Mouse (Mus musculus) left cerebral cortex, postnatal 36 days (tissue): ENCODE results near the gene Nelfe. TPM values are rescaled to one million over a fixed set of nuclear protein-coding genes. Genes with fewer than 3 reads are reported as not detected.

Experiments
- DNase-seq, 2 experiments: peaks; one replicate each; pipeline ENCODE4 v3.0.0; 2021 to 2022; ENCODE audit warnings: low spot score in 2 of 2, mixed read lengths in 1 of 2
- intact Hi-C: fragments of 180-260 bp; cut with DNase I; formaldehyde crosslinking; loops from one replicate; pipeline ENCODE4 v1.15.1; 2025
- total RNA-seq, 2 experiments: library from RNA; stranded (reverse); gene quantifications; 2 replicates each; pipeline ENCODE4 v1.2.3; 2021

Nelfe gene
- total RNA-seq, 2 experiments from 2014 or later: 35.5 to 36.6 TPM

GRCm38 (mm10) chr17:34838785-34839184, 11.4 kb upstream of the Nelfe start:
- intact Hi-C loops: loop anchor here (5.0 kb wide), 3 partner anchors 54 to 404 kb away; partner anchors contain the start of gene Ddx39b
- no peak for DNase-seq

DNA sequence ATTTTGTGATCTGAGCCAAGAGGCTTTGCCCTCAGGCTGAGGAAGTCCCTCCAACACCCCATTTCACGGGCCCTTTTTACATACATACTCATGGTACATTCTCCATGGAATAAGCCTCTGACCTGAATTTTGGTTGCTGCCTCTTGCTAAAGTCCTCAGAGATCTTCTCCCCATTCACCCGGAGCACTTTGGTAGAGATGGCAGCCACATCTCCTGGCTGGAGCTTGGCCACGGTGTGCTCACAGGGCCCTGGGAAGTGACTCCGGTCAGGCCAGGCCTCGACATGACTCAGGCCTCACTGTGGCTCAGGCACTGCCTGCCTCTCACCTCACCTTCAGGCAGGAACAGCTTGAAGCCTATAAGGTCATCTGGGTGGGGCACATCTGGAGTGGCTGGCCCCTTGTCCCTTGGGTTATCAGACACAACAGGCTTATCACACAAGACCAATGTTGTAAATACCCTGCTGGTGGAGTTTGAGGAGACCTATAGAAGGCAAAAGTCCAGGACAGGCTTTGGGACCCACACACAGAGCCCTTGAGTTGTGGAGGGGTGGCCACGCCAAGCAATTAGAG, 9.4 kb upstream of the Nelfe start:
- intact Hi-C loops: loop anchor here (10.0 kb wide), 1 partner anchor 906 kb away; no protein-coding TSS in a partner anchor
- DNase-seq: no peak

DNA sequence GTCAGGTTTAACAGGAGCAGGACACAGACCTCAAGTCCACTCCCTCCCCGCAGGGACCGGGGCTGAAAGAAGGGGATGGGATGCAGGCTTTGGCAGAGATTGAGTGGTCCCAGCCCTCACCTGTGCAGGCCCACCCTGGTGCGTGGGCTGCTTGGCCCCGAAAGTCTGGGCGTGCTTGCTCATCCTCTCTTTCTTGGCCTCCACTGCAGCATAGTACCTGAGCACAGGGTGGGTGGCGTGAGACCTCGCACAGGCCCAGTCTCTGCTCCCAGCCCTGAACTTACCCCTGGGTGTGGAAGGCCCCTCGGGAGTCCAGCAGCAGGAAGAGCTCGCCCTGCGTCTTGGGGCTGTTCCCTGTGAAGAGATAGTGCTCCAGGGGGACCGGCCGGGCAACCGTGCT, 5.3 kb upstream of the Nelfe start:
- intact Hi-C loops: loop anchor here (10.0 kb wide), 1 partner anchor 910 kb away; no protein-coding TSS in a partner anchor
- no peak for DNase-seq

- DNase-seq: no peak
- intact Hi-C loops: loop anchor here (10.0 kb wide), 1 partner anchor 912 kb away; no protein-coding TSS in a partner anchor
These were observed 3.0 kb upstream of the Nelfe start for GRCm38 (mm10) chr17:34847192-34847591.

- no peak for DNase-seq
- intact Hi-C loops: loop anchor here (10.0 kb wide), 1 partner anchor 913 kb away; no protein-coding TSS in a partner anchor
These were observed 2.6 kb upstream of the Nelfe start for GRCm38 (mm10) chr17:34847615-34848014.

DNA sequence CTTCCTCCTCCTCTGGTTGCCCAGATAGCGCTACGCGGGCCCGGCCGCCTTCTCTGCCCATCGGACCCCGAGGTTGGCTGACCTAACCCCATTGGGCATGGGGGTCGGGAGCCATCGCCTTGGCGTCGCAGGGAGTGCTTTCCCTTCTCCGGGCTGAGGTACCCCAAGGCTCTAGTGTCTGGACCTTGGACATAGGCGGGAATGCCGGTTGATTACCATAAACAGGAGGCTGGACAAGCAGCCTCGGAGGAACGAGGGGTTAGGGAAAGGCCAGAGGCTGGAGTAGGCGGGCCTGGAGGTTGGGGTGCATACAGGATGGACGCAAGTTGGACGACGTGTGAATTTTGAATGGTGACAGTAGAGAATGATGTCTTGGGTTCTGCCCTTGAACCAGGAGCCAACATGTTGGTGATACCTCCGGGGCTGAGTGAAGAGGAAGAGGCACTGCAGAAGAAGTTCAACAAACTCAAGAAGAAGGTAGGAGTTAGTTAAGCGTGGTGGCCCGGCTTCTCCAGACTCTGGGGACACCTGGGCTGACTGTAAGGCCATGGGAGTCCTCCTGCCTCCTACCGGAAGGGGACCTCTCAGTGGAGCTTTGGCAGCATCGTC, 430 bp downstream of the Nelfe start:
- DNase-seq: no peak
- intact Hi-C loops: loop anchor here (1.0 to 5.0 kb wide), 3 partner anchors 13 to 132 kb away; partner anchors contain the start of genes Dxo and Lsm2

- intact Hi-C loops: loop anchor here (5.0 kb wide), 2 partner anchors 39 to 129 kb away; partner anchors contain the start of gene Lsm2
- no peak for DNase-seq
These were observed 3.3 kb downstream of the Nelfe start for GRCm38 (mm10) chr17:34853511-34853910.

GRCm38 (mm10) chr17:34854761-34855160, 4.6 kb downstream of the Nelfe start:
- DNase-seq: no peak
- intact Hi-C loops: loop anchor here (5.0 kb wide), 3 partner anchors 38 to 128 kb away; partner anchors contain the start of genes Lsm2 and Slc44a4

DNA sequence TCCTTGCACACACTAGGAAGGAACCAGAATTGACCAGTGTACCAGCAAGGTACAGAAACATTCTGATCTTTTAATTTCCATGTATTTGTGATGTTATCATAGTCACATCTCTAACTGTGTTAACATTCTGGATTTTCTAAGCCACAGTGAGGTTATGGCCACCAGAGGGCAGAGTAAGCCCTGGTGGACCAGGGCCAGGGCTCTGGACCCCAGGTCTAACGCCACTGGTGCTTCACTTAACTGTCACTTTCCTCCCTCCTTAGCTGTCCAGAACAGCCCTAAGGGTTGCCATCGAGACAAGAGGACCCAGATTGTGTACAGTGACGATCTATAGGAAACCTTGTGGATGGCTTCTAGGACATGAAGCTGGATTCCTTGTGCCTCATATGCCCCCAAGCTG, 5.6 kb downstream of the Nelfe start:
- DNase-seq: no peak
- intact Hi-C loops: loop anchor here (5.0 kb wide), 1 partner anchor 56 kb away; the partner anchor contains the start of gene Slc44a4

DNA sequence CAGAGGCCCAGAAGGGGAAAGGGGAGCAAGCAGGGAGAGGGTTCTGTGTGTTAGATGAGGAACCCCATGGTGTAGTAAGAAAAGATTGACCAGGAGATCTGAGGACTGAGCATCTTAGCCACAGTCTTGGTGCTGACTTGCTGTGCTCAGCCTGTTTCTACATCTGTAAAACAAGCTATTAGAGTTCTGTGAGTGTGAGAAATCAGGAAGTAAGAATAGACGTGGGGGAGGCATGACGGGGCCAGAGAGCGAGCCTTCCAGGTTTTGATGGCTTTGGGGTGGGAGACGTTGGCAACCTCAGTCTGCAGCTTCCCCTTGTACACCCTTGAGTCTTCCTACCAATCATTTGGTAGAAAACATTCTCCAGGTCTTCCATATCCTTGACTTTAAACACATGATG, 8.5 kb downstream of the Nelfe start:
- intact Hi-C loops: loop anchor here (5.0 kb wide), 1 partner anchor 54 kb away; the partner anchor contains the start of gene Slc44a4

DNA sequence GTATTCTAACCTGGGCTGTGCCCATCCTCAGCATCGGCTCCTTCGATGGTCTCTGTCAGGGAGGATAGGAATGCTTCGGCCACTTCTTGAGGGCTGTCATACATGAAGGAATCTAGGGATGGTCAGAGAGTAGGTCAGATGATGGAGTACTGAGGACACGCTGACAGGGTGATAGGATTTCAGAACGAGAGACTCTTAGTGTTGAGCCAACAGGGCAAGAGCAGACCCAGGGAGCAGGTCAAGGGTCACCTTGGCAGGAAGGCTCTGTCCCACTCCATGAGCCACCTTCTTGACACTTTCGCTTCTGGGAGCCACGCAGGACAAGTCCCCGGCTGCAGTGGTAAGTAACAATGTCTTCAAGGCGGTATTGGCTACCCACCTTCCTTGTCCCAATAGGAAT, 10.3 kb downstream of the Nelfe start:
- DNase-seq: no peak
- intact Hi-C loops: no loop called here

More for the DNA sequence above, 8.5 kb downstream of the Nelfe start:
- DNase-seq: no peak

GRCm38 (mm10) chr17:34861704-34862415, 11.7 kb downstream of the Nelfe start:
- intact Hi-C loops: no loop called here
- no peak for DNase-seq

- no peak for DNase-seq
- intact Hi-C loops: no loop called here
These were observed 12.4 kb downstream of the Nelfe start, which contains the start of gene Cfb for GRCm38 (mm10) chr17:34862416-34863081. TSS of gene Cfb (minus strand) at chr17:34862518.

GRCm38 (mm10) chr17:34865981-34866380, 15.8 kb downstream of the Nelfe start:
- DNase-seq: no peak

GRCm38 (mm10) chr17:34874321-34874720, 24.1 kb downstream of the Nelfe start:
- DNase-seq: no peak
- intact Hi-C loops: no loop called here

More at GRCm38 (mm10) chr17:34865981-34866380, 15.8 kb downstream of the Nelfe start:
- intact Hi-C loops: no loop called here

DNA sequence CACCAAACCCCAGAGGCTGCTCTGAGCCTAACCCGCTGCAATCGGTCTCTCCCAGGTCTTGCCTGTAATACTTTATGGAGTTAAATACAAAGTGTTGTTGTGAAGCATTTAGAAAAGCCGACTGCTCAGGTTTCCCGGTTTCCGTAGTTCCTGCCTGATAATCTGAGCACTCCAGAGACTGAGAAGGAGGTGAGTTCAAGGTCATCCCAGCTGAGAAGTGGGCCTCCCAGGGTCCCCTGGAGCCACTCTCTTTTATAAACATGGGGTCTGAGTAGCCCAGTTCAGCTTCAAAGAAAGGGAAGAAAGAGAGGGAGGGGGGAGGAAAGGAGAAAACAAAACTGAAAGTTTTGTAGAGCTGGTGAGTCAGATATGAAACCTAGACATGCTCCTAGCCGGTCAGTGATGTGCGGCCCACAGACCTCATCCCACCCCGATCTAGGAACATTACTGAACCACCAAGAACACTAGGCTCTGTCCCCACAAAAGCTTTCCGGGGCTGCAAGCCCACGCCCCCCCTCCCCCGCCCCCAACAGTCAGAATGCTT, 29.2 kb downstream of the Nelfe start, which contains the start of gene Zbtb12:
Zbtb12 (plus strand) TSS at position 148 of the 544 bp plus-strand sequence.
- no peak for DNase-seq
- intact Hi-C loops: no loop called here

GRCm38 (mm10) chr17:34881166-34881565, 31.0 kb downstream of the Nelfe start:
- no peak for DNase-seq
- intact Hi-C loops: no loop called here

DNA sequence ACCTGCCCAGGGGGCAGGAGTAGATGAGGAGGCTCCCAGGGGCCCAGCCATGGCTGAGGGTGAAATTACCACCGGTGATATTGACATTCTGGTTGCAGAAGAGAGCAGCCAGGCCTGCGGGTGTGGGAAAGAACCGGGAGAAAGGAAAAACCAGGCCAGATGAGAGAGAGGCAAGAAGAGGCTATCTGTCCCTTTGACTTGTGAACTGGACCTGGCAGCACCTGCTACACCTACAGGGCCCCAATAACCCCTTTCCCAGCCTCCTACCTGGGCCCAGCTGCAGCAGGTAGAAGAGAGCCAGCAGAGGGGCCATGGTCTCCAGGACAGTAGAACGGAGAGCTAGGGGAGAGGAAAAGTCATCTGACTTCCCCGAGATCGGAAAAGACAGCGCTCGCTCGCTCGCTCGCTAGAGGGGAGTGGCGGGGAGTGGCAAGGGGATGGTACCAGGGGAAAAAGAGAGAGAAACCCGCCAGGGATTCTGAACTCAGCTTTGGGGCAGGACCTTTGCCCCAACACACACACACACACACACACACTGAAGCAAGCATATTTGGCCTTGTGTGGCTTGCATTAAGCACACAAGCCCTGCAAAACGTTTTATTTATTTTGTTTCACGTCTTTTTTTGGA, 31.6 kb downstream of the Nelfe start, which contains the start of gene Gm20547:
Gm20547 (minus strand) TSS at position 360 of the 628 bp plus-strand sequence.
- no peak for DNase-seq
- intact Hi-C loops: no loop called here

DNA sequence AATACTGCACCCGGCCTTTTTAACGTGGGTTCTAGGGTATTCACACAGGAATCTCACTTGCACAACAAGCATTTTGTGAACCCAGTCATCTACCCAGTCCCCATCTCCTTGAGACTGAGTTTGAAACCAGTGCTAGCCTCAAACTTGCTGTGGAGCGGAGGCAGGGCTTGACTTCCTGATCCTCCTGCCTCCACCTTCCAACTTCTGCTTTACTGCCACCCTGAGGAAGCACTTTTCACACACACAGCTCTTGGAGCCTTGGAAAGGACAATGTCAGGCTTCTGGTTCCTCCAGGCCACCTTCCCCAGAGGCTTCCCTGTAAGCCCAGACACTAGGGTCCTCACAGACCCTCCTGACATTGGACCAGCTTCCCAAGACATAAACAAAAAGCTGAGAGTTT, 33.1 kb downstream of the Nelfe start:
- intact Hi-C loops: no loop called here
- no peak for DNase-seq
